Mouse (Mus musculus) bone marrow macrophage, adult 2 months (primary cell): ENCODE results near the gene Sec22c.

Experiments used
- CTCF ChIP-seq: IDR thresholded peaks from 2 replicates; pipeline ENCODE4 v1.5.1; 2012; ENCODE audit warnings: low read depth, mild to moderate bottlenecking, low read length, moderate library complexity
- POLR2A ChIP-seq: IDR thresholded peaks from 2 replicates; pipeline ENCODE4 v1.6.1; 2012; ENCODE audit warnings: mild to moderate bottlenecking, low read depth, low read length, borderline replicate concordance

DNA sequence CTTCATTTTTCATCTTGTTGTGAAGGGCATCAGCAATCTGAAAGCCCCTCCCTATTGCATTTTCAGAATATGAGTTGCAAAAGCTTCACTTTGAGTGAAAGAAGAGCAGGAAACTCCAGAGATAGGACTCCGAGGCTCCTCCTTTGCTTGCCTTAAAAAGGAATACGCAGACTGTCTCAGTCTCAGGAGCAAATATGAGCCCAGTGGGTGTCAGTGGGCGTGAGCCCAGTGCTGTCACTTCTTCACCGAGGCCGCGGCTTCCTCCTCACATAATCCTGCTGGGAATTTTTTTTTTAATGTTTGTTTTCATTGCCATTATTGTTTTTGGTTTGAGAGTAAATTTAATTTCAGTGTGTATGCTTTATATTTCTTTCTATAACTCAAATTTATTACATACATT is 35.2 kb upstream of the Sec22c start:
- TF ChIP-seq CTCF (no peak), POLR2A (no peak)
